Mouse (Mus musculus): ENCODE measurements around the gene Gm43738.
"Not testable (repeated sequence)": the region's sequence is repeated elsewhere in the genome, so short reads cannot be mapped to it uniquely, and the experiment has no call there.

Gene Gm43738

GRCm38 (mm10) chr3:89102495-89103290, 1.8 kb upstream of the Gm43738 start:
- DNase-seq (ENCODE audit: low read depth, low spot score) = no peak

GRCm38 (mm10) chr3:89101812-89102494, 1.1 kb upstream of the Gm43738 start, which contains the start of gene Fdps:
Fdps (minus strand) TSS chr3:89101959.
- peak; percentile 98 for DNase-seq (ENCODE audit: low read depth, low spot score)

GRCm38 (mm10) chr3:89101459-89101811, 536 bp upstream of the Gm43738 start:
- no peak for DNase-seq (ENCODE audit: low read depth, low spot score)

- DNase-seq (ENCODE audit: low read depth, low spot score) = no peak
These were observed 6.9 kb downstream of the Gm43738 start for GRCm38 (mm10) chr3:89094021-89094420.

GRCm38 (mm10) chr3:89093175-89093574, 7.7 kb downstream of the Gm43738 start, which contains the start of gene Rusc1:
Rusc1 (minus strand) TSS chr3:89093311.
- DNase-seq (ENCODE audit: low read depth, low spot score) = peak; percentile 74

GRCm38 (mm10) chr3:89092509-89093090, 8.3 kb downstream of the Gm43738 start:
- DNase-seq (ENCODE audit: low read depth, low spot score) = no peak

- no peak for DNase-seq (ENCODE audit: low read depth, low spot score)
These were observed 8.9 kb downstream of the Gm43738 start for GRCm38 (mm10) chr3:89091811-89092508.

GRCm38 (mm10) chr3:89090694-89091655, 9.9 kb downstream of the Gm43738 start:
- DNase-seq (ENCODE audit: low read depth, low spot score) = peak; percentile 86

GRCm38 (mm10) chr3:89089882-89090591, 10.9 kb downstream of the Gm43738 start:
- DNase-seq (ENCODE audit: low read depth, low spot score) = peak; percentile 93

- peak; percentile 14 for DNase-seq (ENCODE audit: low read depth, low spot score)
These were observed 11.9 kb downstream of the Gm43738 start for GRCm38 (mm10) chr3:89088974-89089373.

- DNase-seq (ENCODE audit: low read depth, low spot score) = peak; percentile 86
These were observed 13.4 kb downstream of the Gm43738 start for GRCm38 (mm10) chr3:89087338-89088110.

- DNase-seq (ENCODE audit: low read depth, low spot score) = no peak
These were observed 16.2 kb downstream of the Gm43738 start for GRCm38 (mm10) chr3:89084654-89085190.

GRCm38 (mm10) chr3:89084133-89084532, 16.8 kb downstream of the Gm43738 start:
- DNase-seq (ENCODE audit: low read depth, low spot score) = no peak

- DNase-seq (ENCODE audit: low read depth, low spot score) = not testable (repeated sequence)
These were observed 18.6 kb downstream of the Gm43738 start for GRCm38 (mm10) chr3:89082287-89082686.

- DNase-seq (ENCODE audit: low read depth, low spot score) = no peak
These were observed 23.5 kb downstream of the Gm43738 start for GRCm38 (mm10) chr3:89077383-89077782.

GRCm38 (mm10) chr3:89067265-89067664, 33.6 kb downstream of the Gm43738 start:
- DNase-seq (ENCODE audit: low read depth, low spot score) = no peak

GRCm38 (mm10) chr3:89061696-89062095, 39.2 kb downstream of the Gm43738 start:
- no peak for DNase-seq (ENCODE audit: low read depth, low spot score)

GRCm38 (mm10) chr3:89058783-89059182, 42.1 kb downstream of the Gm43738 start:
- peak; percentile 47 for DNase-seq (ENCODE audit: low read depth, low spot score)

- DNase-seq (ENCODE audit: low read depth, low spot score) = no peak
These were observed 42.5 kb downstream of the Gm43738 start for GRCm38 (mm10) chr3:89058361-89058760.

All from CD4-positive helper T cell, adult 2 months (primary cell).